Mouse (Mus musculus) retina, postnatal 1 day (tissue): Measurements from ENCODE around the gene Abcg4.
A peak's percentile ranks its signal among the peaks of the same experiment; 100 is the strongest.

Source experiments
- DNase-seq: peaks from one replicate; pipeline ENCODE4 v3.0.0-alpha.2; 2012

The Abcg4 gene

DNA sequence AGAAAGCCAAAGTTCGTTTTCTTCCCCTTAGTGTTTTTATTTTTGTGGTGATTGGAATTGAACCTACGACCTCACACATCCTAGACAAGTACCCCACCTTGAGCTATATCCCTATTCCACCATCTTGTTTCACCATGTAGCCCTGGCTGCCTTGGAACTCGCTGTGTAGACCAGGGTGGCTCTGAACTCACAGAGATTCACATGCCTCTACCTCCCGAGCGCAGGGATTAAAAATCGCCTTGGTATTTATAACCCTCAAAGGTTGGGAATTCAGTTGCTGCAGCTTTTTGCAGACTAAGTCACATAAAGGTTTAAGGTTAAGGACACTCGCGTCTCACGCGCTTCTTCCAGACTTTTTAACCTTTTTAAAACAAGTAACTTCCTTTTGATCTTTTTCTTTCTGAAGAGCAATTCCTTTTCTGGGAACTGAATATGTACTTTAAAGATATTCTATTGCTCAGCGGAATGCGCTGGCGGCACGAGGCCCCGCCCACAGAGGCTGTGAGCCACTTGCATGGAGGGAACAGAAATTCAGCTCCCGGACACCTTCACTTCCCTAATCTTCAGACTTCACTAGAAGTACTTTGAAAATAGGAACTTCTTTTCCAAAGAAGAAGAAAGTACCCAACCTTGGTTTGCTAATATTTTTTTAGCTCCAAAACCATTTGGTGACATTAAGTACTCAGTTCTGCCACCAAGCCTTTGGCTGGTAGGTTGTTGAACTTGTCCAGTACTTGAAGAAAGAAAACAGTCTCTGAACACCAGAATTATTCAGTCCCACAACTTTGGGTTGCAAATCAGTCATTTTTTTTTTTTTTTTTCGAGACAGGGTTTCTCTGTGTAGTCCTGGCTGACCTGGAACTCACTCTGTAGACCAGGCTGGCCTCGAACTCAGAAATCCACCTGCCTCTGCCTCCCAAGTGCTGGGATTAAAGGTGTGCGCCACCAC, 53.7 kb downstream of the Abcg4 start:
- DNase-seq = no peak

DNA sequence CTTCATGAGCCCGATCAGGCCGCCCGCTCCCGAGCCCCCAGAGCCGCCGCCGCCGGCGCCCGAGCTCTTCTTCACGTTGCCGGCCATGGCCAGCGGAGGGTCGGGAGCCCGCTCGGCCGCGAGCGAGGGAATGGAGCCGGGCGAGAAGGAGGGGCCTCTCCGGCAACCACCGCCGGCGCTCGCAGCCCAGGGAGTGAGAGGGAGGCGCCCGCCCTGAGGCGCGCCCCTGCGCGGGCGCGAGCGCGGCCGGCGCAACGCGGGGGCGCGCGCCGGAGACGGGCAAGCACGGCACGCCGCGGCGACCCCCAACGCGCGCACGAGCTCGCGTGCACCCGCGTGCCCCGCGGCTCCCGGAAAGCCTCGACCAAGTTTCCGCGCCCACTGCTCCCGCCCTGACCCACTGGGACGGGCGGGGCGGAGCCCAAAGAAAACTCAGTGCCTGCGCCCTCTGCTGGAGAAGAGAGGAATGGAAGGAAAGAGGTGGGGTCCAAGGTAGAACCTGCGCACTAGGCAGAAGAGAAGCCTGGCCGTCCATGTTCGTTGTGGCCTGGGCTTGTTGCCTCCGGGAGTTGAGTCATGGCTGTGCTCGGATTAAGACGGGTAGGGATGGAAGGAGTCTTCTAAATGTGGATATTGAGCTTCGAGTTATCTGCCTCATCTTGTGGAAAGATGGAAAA, 54.5 kb downstream of the Abcg4 start, which contains the start of gene Cbl:
TSS of gene Cbl (minus strand) at position 248 of the 677 bp plus-strand sequence.
- DNase-seq = peak; percentile 99

DNA sequence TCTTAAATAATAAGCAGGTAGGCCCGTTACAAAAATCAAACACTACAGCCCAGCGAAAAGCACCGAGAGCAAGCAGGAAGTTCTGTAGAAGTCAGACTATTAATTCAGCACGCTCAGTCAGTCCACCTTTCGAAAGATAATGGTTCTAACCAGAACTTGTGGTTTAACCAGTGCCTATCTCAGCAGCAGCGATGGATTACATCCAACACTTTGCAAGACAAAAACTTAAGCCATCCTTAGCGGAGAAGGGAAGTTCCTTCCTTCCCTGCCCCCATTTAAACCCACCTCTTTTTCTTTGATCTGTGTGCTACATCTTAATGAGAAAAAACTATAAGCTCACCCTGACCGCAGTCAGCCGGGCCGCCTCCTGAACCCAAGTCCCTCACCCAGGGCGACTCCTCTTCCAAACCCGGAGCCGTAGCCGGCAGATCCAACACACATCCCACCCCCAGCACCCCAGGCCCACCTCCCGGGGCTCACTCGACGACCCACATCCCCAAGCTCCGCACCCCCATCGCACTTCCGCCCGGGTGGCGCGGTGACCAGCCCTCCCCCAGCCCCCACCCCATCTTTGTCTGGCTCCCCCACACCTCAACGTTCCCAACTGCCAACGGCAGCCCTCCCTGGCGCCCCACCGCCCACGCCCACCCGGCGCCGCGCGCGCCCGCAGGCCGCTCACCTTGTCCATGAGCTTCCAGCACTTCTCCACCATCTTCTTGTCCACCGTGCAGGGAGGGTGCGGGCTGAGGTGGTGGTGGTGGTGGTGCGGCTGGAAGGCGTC, 55.2 kb downstream of the Abcg4 start:
- DNase-seq = no peak

DNA sequence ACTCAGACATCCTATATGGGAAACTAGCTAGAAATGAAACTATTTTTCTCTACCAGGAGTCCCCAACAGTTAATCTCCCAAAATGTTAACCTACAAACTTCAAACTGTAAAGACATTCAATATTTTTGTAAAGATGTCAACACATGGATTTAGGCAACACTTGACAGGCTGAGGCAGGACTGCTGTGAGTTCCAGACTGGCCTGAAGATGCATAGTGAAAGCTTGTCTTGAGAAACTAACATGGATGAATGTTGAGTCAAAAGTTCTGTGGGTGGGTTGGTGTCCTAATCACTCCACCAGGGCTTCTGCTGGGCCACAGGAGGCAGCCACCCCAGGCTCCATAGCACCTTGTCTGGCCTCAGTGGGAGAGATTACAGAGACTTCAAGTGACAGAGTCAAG, 56.8 kb downstream of the Abcg4 start:
- no peak for DNase-seq

DNA sequence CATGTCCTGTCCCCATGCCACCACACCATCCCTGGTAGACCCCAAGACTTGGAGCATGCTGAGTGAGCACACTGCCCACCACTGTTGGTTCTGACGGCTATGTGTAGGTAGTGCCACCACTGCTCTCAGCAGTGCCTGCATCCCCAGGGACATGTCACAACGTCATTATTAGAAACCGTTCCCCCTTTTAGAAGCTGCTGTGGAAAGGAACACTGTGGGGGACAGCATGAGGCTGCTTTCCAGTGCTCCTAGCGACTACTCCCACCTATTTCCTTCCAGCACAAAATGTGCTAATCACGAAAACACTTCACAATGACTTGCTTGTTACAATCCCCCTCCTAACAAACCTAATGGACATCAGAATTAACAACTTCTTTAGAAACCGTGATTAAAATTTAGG, 62.4 kb downstream of the Abcg4 start:
- no peak for DNase-seq
